35 mouse cellular contexts compared by ENCODE assay signal in the genomic region with DNA sequence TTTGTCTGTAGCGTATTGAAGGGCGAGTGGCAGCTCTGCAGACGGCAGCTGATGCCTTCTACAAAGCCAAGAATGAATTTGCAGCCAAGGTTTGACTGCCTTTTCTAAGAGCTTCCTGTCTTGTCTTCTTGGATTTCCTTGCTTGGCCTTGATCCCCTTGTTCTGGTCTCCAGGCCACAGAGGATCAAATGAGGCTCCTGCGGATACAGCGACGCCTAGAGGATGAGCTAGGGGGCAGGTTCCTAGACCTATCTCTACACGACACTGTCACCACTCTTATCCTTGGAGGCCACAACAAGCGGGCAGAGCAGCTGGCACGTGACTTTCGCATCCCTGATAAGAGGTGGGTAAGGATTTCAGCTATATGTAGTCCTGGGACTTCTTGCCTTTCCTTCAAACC. TPM values are rescaled to one million over a fixed set of nuclear protein-coding genes. Genes with fewer than 3 reads are reported as not detected.
DNase-seq lines count a peak whose midpoint lies in the region; ATAC-seq and TF ChIP-seq lines count a peak whose summit lies in the region.
"Had no signal": no experiment of that assay in that cellular context is flagged by ENCODE, and none has a peak within 500 bp of the region (broad histone marks: within the 10 kb centered on the region; RNA-seq: fewer than 3 reads in every experiment).

No protein-coding gene starts in this region.

- no peak overlapping the region for H3K4me3 ChIP-seq in liver, embryonic 16.5 days (ENCODE audit: low read depth, low read length)
- no peak overlapping the region for H3K4me3 ChIP-seq in layer of hippocampus, adult 2 months
- H3K4me3 ChIP-seq: embryonic facial prominence, embryonic 15.5 days; forebrain, embryonic 10.5 days; heart, embryonic 15.5 days; intestine, embryonic 15.5 days; limb, embryonic 15.5 days had no signal

- H3K36me3 ChIP-seq in liver, embryonic 16.5 days (ENCODE audit: control insufficient read depth, insufficient read depth), result peaks cover 40% of the 10 kb centered on the region

- no peak overlapping the region for H3K4me2 ChIP-seq in liver, embryonic 16.5 days (ENCODE audit: low read depth, low read length)
- H3K4me2 ChIP-seq: embryonic facial prominence, embryonic 15.5 days; heart, embryonic 15.5 days; intestine, embryonic 15.5 days; limb, embryonic 15.5 days; midbrain, embryonic 11.5 days had no signal

- WGBS in liver, embryonic 16.5 days (ENCODE audit: insufficient replicate concordance), result 45% methylated on average over 10 of the region's 10 CpGs

- H3K9ac ChIP-seq in liver, embryonic 16.5 days (ENCODE audit: low read depth, low read length), result no peak overlapping the region
- H3K9ac ChIP-seq: embryonic facial prominence, embryonic 15.5 days; heart, embryonic 15.5 days; intestine, embryonic 15.5 days; limb, embryonic 15.5 days had no signal

- no peaks in the 10 kb centered on the region for H3K9me3 ChIP-seq in liver, embryonic 16.5 days (replicated peaks; ENCODE audit: control insufficient read depth, low read length)
- H3K9me3 ChIP-seq: embryonic facial prominence, embryonic 15.5 days; forebrain, embryonic 10.5 days; heart, embryonic 15.5 days; intestine, embryonic 15.5 days; limb, embryonic 15.5 days had no signal

- H3K4me1 ChIP-seq in liver, embryonic 16.5 days (ENCODE audit: control insufficient read depth, low read depth, low read length), result peaks cover 12% of the 10 kb centered on the region
- H3K4me1 ChIP-seq: embryonic facial prominence, embryonic 15.5 days; forebrain, embryonic 10.5 days; heart, embryonic 15.5 days; intestine, embryonic 15.5 days; limb, embryonic 15.5 days had no signal

- H3K27me3 ChIP-seq in liver, embryonic 16.5 days (ENCODE audit: control insufficient read depth, insufficient read depth, low read depth, low read length), result no peaks in the 10 kb centered on the region
- H3K27me3 ChIP-seq: embryonic facial prominence, embryonic 15.5 days; heart, embryonic 15.5 days; intestine, embryonic 15.5 days; limb, embryonic 15.5 days; Patski had no signal

- no peak; the same call in 1 of the 2 replicates for TF ChIP-seq CTCF in layer of hippocampus, adult 2 months (conservative IDR thresholded peaks at IDR 0.05)

- no peak overlapping the region for H3K27ac ChIP-seq in liver, embryonic 16.5 days (ENCODE audit: low read length)
- H3K27ac ChIP-seq in layer of hippocampus, adult 2 months, result no peak overlapping the region
- H3K27ac ChIP-seq: embryonic facial prominence, embryonic 15.5 days; forebrain, embryonic 10.5 days; heart, embryonic 15.5 days; intestine, embryonic 15.5 days; limb, embryonic 15.5 days; macrophage had no signal

- DNase-seq in heart, adult 11 months, result peak; percentile 88
- DNase-seq in heart, postnatal 4 days, result no peak
- DNase-seq in ZHBTc4 (ENCODE audit: low read depth, low spot score) (peak; percentile 49), liver (peak; percentile 58)
- no peak for DNase-seq in B cell, adult 2 months
- no peak for DNase-seq in layer of hippocampus, adult 2 months (ENCODE audit: low spot score in 2 of 2)
- no peak for DNase-seq in yolk sac, embryonic 10.5 days (ENCODE audit: low spot score)
- DNase-seq: adrenal gland, postnatal 14 days; cerebellum, adult 11 months; cerebellum, adult 9-11 months; kidney, adult 9 months; kidney, postnatal 4 days; layer of hippocampus, adult 9-11 months; left cerebral cortex, postnatal 4 days had no signal

- peak; percentile 79 for ATAC-seq in liver, embryonic 16.5 days (ENCODE audit: low read depth)
- ATAC-seq: hindbrain, embryonic 16.5 days; intestine, embryonic 15.5 days; Patski had no signal

RNA-seq across cellular contexts. Expression of gene Ptpra, which starts 7.9 kb away (rescaled TPM):
- 10 to 100 TPM; 78.9 to 86.4 TPM for total RNA-seq in heart, postnatal 4 days (2021)
- polyA plus RNA-seq in liver, embryonic 16.5 days (2015; fragmentation: Nextera tagmentation; extraction: Ambion mirVana), result 26.7 and 29.6 TPM in 2 replicates
- total RNA-seq in layer of hippocampus, adult 2 months (2021), result 100 to 1,000 TPM; 326 to 341 TPM

RNA-seq across cellular contexts. Expression of gene Pced1a, which starts 17.7 kb away (rescaled TPM):
- 1 to 10 TPM; 5.6 to 6.2 TPM for total RNA-seq in heart, postnatal 4 days (2021)
- polyA plus RNA-seq in liver, embryonic 16.5 days (2015; fragmentation: Nextera tagmentation; extraction: Ambion mirVana), result 3.2 and 3.8 TPM in 2 replicates
- 10 to 100 TPM; 23.0 to 27.3 TPM for total RNA-seq in layer of hippocampus, adult 2 months (2021)

RNA-seq across cellular contexts. Expression of gene Vps16, which starts 18.0 kb away (rescaled TPM):
- 10 to 100 TPM; 39.0 to 45.3 TPM for total RNA-seq in heart, postnatal 4 days (2021)
- 33.0 and 39.3 TPM in 2 replicates for polyA plus RNA-seq in liver, embryonic 16.5 days (2015; fragmentation: Nextera tagmentation; extraction: Ambion mirVana)
- total RNA-seq in layer of hippocampus, adult 2 months (2021), result 100 to 1,000 TPM in 1 of 2 experiments, 10 to 100 TPM in 1; 91.3 to 104 TPM

RNA-seq across cellular contexts. Expression of gene Tmem239, which starts 35.9 kb away (rescaled TPM):
- total RNA-seq in heart, postnatal 4 days (2021), result not detected
- not detected in 2 replicates for polyA plus RNA-seq in liver, embryonic 16.5 days (2015; fragmentation: Nextera tagmentation; extraction: Ambion mirVana)
- total RNA-seq in layer of hippocampus, adult 2 months (2021), result not detected
- total RNA-seq: adrenal gland, postnatal 14 days; common myeloid progenitor, adult 5-6 weeks; ES-E14; gastrocnemius, adult 18-20 months; gastrocnemius, postnatal 4 days; hematopoietic stem cell, adult 5-6 weeks; left cerebral cortex, adult 8-10 months; left cerebral cortex, postnatal 4 days; monocyte, adult 5-6 weeks; neutrophil, adult 5-6 weeks had no signal
- polyA plus RNA-seq: brain, embryonic 14.5 days; embryonic facial prominence, embryonic 15.5 days; forebrain, embryonic 10.5 days; heart, embryonic 15.5 days; intestine, embryonic 15.5 days; lung, embryonic 16.5 days; macrophage; midbrain, embryonic 11.5 days; Patski; urinary bladder, adult 2 months had no signal

RNA-seq across cellular contexts. Expression of gene 1700020A23Rik, which starts 37.1 kb away (rescaled TPM):
- not detected for total RNA-seq in heart, postnatal 4 days (2021)
- not detected in 2 replicates for polyA plus RNA-seq in liver, embryonic 16.5 days (2015; fragmentation: Nextera tagmentation; extraction: Ambion mirVana)
- total RNA-seq in layer of hippocampus, adult 2 months (2021), result not detected
- total RNA-seq: adrenal gland, postnatal 14 days; common myeloid progenitor, adult 5-6 weeks; ES-E14; gastrocnemius, adult 18-20 months; gastrocnemius, postnatal 4 days; hematopoietic stem cell, adult 5-6 weeks; left cerebral cortex, adult 8-10 months; left cerebral cortex, postnatal 4 days; monocyte, adult 5-6 weeks; neutrophil, adult 5-6 weeks had no signal
- polyA plus RNA-seq: brain, embryonic 14.5 days; heart, embryonic 15.5 days; intestine, embryonic 15.5 days; limb, embryonic 15.5 days; lung, embryonic 16.5 days; macrophage; midbrain, embryonic 11.5 days; Patski; urinary bladder, adult 2 months had no signal

Comparison
In these comparisons a context has a peak if more than half of its experiments do, and no peak if none do; other contexts are left out.
1. DNase-seq: peak in heart, adult 11 months (single experiment), ZHBTc4 (single experiment) and liver (single experiment); none in heart, postnatal 4 days (single experiment), B cell, adult 2 months (0 of 2), layer of hippocampus, adult 2 months (0 of 2) and yolk sac, embryonic 10.5 days (single experiment).